Mouse (Mus musculus) forebrain, embryonic 14.5 days (tissue): ENCODE data around the gene Mab21l3. TPM values are rescaled to one million over a fixed set of nuclear protein-coding genes. Genes with fewer than 3 reads are reported as not detected.

Experiments used
- ATAC-seq: fragments of 200-750 bp; cut with Nextera tagmentation; 2 replicates; pipeline ENCODE4 v1.8.0; 2017; ENCODE audit warnings: mild to moderate bottlenecking, moderate library complexity
- DNase-seq: peaks from one replicate; pipeline ENCODE4 v3.0.0-alpha.2; 2015; ENCODE audit warnings: low spot score
- H3K27ac ChIP-seq: fragments of 300-500 bp; sonication (generic); 2 replicates; pipeline ENCODE4 v1.5.1; 2014; ENCODE audit warnings: low read depth, mild to moderate bottlenecking, control low read depth, low read length, moderate library complexity
- H3K27me3 ChIP-seq: fragments of 300-500 bp; sonication (generic); replicated peaks from 2 replicates; pipeline ENCODE4 v1.6.1; 2014; ENCODE audit warnings: low read length, control low read depth, mixed read lengths; ENCODE audit not compliant: control insufficient read depth, insufficient read depth
- H3K36me3 ChIP-seq: fragments of 300-500 bp; sonication (generic); 2 replicates; pipeline ENCODE4 v1.6.1; 2014; ENCODE audit warnings: low read length, control low read depth; ENCODE audit not compliant: control insufficient read depth, insufficient read depth
- H3K4me1 ChIP-seq: fragments of 300-500 bp; sonication (generic); 2 replicates; pipeline ENCODE4 v1.6.1; 2014; ENCODE audit warnings: antibody characterized with exemption, low read length, control low read depth; ENCODE audit not compliant: control insufficient read depth, insufficient read depth
- H3K4me2 ChIP-seq: fragments of 300-500 bp; sonication (generic); 2 replicates; pipeline ENCODE4 v1.6.1; 2014; ENCODE audit warnings: mild to moderate bottlenecking, control low read depth, low read length
- H3K4me3 ChIP-seq: fragments of 300-500 bp; sonication (generic); 2 replicates; pipeline ENCODE4 v1.5.1; 2014; ENCODE audit warnings: low read depth, low read length, control low read depth
- H3K9ac ChIP-seq: fragments of 300-500 bp; sonication (generic); 2 replicates; pipeline ENCODE4 v1.6.1; 2014; ENCODE audit warnings: mild to moderate bottlenecking, low read length, control low read depth, moderate library complexity
- H3K9me3 ChIP-seq: fragments of 300-500 bp; sonication (generic); replicated peaks from 2 replicates; pipeline ENCODE4 v1.6.1; 2016; ENCODE audit warnings: low read length, control low read depth, mixed read lengths; ENCODE audit not compliant: control insufficient read depth
- WGBS: fragments of 180-500 bp; shearing (Covaris S2); extraction: QIAGEN DNeasy Blood & Tissue Kit; methylation state at CpG from one replicate; pipeline ENCODE4 v1.1.7; 2014; 5-methylcytosine and 5-hydroxymethylcytosine counted together
- polyA plus RNA-seq: library from polyadenylated mRNA; unstranded; fragments of >200 nt; fragmentation: Nextera tagmentation; extraction: Ambion mirVana; gene quantifications from 2 replicates; pipeline ENCODE4 v1.2.1, GENCODE M21; 2014

Mab21l3 gene
- polyA plus RNA-seq, 1 experiment from 2014 or later, result 0.42 TPM

GRCm38 (mm10) chr3:101878136-101878535 is 29.4 kb upstream of the Mab21l3 start:
- Histone ChIP-seq H3K9ac (no peak overlapping the region), H3K36me3 (peaks cover 7% of the 10 kb centered on the region; the same call in 1 of the 2 replicates), H3K27ac (no peak overlapping the region), H3K9me3 (no peaks in the 10 kb centered on the region), H3K4me3 (no peak overlapping the region), H3K27me3 (no peaks in the 10 kb centered on the region), H3K4me1 (peaks cover 9% of the 10 kb centered on the region), H3K4me2 (no peak overlapping the region)
- no peak for DNase-seq
- no peak for ATAC-seq
- 7% methylated on average over 5 of the region's 5 CpGs for WGBS

GRCm38 (mm10) chr3:101876459-101877285 is 27.9 kb upstream of the Mab21l3 start:
- Histone ChIP-seq H3K9ac (no peak overlapping the region), H3K27me3 (no peaks in the 10 kb centered on the region), H3K4me1 (peaks cover 9% of the 10 kb centered on the region), H3K27ac (no peak overlapping the region), H3K4me2 (no peak overlapping the region), H3K4me3 (no peak overlapping the region), H3K9me3 (no peaks in the 10 kb centered on the region), H3K36me3 (peaks cover 7% of the 10 kb centered on the region; the same call in 1 of the 2 replicates)
- ATAC-seq (no peak), DNase-seq (no peak)
- 85% methylated on average over 7 of the region's 7 CpGs for WGBS

DNA sequence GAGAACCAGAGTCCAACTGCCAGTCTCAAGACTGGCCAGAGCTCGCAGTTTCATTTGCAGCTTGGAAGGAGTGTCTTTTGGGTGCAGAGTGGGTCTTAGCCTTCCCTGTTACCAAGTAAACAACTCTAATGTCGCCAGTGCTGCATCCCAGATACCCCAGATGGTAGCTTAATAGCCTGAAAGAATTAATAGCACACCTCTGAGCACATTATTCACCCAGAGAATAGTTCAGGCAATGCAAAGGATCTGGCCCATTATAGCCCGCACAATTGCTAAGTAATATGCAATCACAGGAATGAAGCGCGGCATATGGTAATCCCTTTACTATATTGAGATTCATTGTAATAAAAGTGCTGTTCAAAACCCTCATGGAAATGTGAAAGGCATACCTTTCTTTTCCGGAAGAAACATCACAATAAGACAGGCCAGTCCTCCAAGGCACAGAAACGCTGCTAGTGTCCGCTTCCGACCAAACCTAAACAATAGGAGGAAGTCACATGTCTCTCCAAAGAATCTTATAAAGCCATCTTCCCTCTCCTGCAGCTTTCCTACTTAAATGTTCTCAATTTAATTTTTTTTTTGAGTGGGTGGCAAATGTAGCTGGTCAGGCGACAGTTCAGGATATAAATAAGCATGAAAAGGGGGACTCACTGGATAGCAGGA is 26.6 kb upstream of the Mab21l3 start:
- Histone ChIP-seq H3K4me3 (no peak overlapping the region), H3K4me2 (no peak overlapping the region), H3K9ac (no peak overlapping the region), H3K4me1 (peaks cover 9% of the 10 kb centered on the region), H3K36me3 (peaks cover 7% of the 10 kb centered on the region; the same call in 1 of the 2 replicates), H3K9me3 (no peaks in the 10 kb centered on the region), H3K27ac (peak overlapping the region; percentile 29; the same call in 1 of the 2 replicates), H3K27me3 (no peaks in the 10 kb centered on the region)
- 39% methylated on average over 10 of the region's 10 CpGs for WGBS
- ATAC-seq (peak; percentile 48; the same call in 1 of the 2 replicates), DNase-seq (peak; percentile 21)

DNA sequence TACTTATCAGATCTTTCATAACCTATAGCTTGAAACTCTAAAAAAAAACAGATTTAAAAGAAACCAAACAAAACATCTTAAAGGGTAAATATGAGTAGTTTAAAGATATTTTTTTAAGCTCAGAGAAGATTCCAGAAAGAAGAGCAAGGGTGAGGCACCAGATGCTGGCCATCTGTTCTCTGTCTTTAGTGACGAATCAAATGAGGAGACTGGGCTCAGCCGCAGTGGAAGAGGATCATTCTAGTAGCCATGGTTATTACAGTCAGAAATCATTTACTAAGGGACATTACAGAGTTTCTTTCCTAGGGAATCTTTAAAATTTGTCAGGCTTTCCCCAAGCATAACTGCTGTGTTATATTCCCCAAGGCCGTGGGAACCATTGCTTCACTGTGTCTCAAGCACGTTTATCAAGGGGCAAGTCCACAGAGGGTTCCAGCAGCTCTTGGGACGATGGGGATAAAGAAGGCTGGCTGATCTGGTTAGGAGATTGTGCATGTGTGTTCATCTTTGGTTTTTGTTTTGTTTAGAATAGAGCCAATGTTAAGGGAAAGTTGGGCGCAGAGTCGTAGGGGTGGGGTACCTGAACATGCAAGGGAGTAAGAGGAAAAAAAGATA is 24.4 kb upstream of the Mab21l3 start:
- no peaks in the 10 kb centered on the region for H3K36me3 ChIP-seq
- WGBS, result 75% methylated on average over 7 of the region's 7 CpGs

DNA sequence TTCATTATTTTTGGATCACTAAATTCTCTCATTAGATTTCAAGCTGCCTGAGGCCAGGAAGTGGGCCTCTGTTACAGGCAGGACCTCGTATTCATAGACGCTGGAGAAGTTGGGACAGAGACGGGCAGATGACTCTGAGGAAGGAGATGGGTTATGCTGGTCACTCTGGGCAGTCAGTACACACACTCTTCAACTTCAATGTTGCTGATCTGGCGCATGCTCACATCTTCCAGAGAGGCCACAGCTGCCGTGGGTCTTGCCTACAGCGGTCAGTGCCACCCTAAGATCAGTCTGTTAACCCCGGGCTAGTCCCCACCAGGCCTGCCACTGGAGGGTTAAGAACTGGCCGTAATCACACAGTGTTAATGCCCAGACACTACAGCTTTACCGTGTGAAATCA is 23.2 kb upstream of the Mab21l3 start:
- Histone ChIP-seq H3K27ac (no peak overlapping the region), H3K27me3 (no peaks in the 10 kb centered on the region), H3K9ac (no peak overlapping the region), H3K4me3 (no peak overlapping the region), H3K36me3 (no peaks in the 10 kb centered on the region), H3K4me2 (no peak overlapping the region), H3K9me3 (no peaks in the 10 kb centered on the region), H3K4me1 (peaks cover 6% of the 10 kb centered on the region; the same call in 1 of the 2 replicates)
- DNase-seq (no peak), ATAC-seq (no peak)
- 91% methylated on average over 9 of the region's 9 CpGs for WGBS

More for the DNA sequence above, 24.4 kb upstream of the Mab21l3 start:
- Histone ChIP-seq H3K4me2 (no peak overlapping the region), H3K4me1 (peaks cover 6% of the 10 kb centered on the region), H3K9me3 (no peaks in the 10 kb centered on the region), H3K9ac (no peak overlapping the region), H3K27me3 (no peaks in the 10 kb centered on the region), H3K27ac (no peak overlapping the region), H3K4me3 (no peak overlapping the region)
- peak; percentile 35 for DNase-seq
- ATAC-seq, result no peak

- no peak overlapping the region for H3K9ac ChIP-seq
- no peak overlapping the region for H3K27ac ChIP-seq
- no peaks in the 10 kb centered on the region for H3K27me3 ChIP-seq
- 0 out of 2 replicates have a peak, but pooled peaks cover 3% of the 10 kb centered on the region for H3K4me1 ChIP-seq
- 45% methylated on average over 4 of the region's 4 CpGs for WGBS
- DNase-seq (no peak), ATAC-seq (no peak)
- H3K36me3 ChIP-seq, result no peaks in the 10 kb centered on the region
- H3K4me3 ChIP-seq, result no peak overlapping the region
- H3K9me3 ChIP-seq, result no peaks in the 10 kb centered on the region
- no peak overlapping the region for H3K4me2 ChIP-seq
Measured at GRCm38 (mm10) chr3:101867001-101867421, 18.3 kb upstream of the Mab21l3 start.

DNA sequence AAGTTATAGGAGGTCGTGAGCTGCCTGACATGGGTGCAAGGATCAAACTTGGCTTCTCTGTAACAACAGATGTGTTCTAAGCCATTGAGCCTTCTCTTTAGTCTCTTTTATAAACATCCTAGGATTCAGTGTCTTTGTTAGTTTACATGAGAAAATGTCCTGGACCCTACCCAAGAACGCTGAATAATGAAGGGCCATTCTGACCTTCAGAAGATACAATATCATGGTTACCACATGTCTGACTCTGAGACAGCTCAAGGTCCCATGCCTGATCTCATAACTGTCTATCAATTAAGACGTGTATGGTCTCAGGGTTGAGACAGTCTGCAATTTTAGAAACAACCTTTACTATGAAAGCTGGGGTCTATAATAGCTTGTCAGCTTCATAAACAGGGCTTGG is 13.1 kb upstream of the Mab21l3 start:
- H3K36me3 ChIP-seq, result no peaks in the 10 kb centered on the region; the same call in 1 of the 2 replicates
- 72% methylated on average over 3 of the region's 3 CpGs for WGBS

GRCm38 (mm10) chr3:101860151-101860550 is 11.4 kb upstream of the Mab21l3 start:
- H3K27ac ChIP-seq, result no peak overlapping the region
- no peaks in the 10 kb centered on the region; the same call in 1 of the 2 replicates for H3K36me3 ChIP-seq
- H3K4me2 ChIP-seq, result no peak overlapping the region
- DNase-seq, result no peak
- H3K4me3 ChIP-seq, result no peak overlapping the region
- no peaks in the 10 kb centered on the region for H3K9me3 ChIP-seq
- no peaks in the 10 kb centered on the region for H3K4me1 ChIP-seq
- WGBS, result 74% methylated on average over 7 of the region's 7 CpGs
- H3K9ac ChIP-seq, result no peak overlapping the region
- no peaks in the 10 kb centered on the region for H3K27me3 ChIP-seq
- 0 out of 2 replicates have a peak, but pooled peaks have one; percentile 18 for ATAC-seq

More for the DNA sequence above, 13.1 kb upstream of the Mab21l3 start:
- H3K4me1 ChIP-seq, result 0 out of 2 replicates have a peak, but pooled peaks cover under 1% of the 10 kb centered on the region
- H3K4me3 ChIP-seq, result no peak overlapping the region
- DNase-seq (no peak), ATAC-seq (no peak)
- no peak overlapping the region for H3K9ac ChIP-seq
- H3K4me2 ChIP-seq, result no peak overlapping the region
- H3K27ac ChIP-seq, result no peak overlapping the region
- no peaks in the 10 kb centered on the region for H3K9me3 ChIP-seq
- no peaks in the 10 kb centered on the region for H3K27me3 ChIP-seq
